Mouse (Mus musculus) brain, embryonic 14.5 days (tissue): Measurements from ENCODE around the gene Skor1.

ENCODE experiments used
- CTCF ChIP-seq: fragments of 200-500 bp; IDR thresholded peaks from 2 replicates; pipeline ENCODE4 v1.5.1; 2012; ENCODE audit warnings: inconsistent platforms, mild to moderate bottlenecking, moderate library complexity, borderline replicate concordance; ENCODE audit not compliant: insufficient read depth, insufficient read length; ENCODE audit errors: extremely low read depth
- POLR2A ChIP-seq: fragments of 200-500 bp; IDR thresholded peaks from 2 replicates; pipeline ENCODE4 v1.6.1; 2012; ENCODE audit warnings: mild to moderate bottlenecking, inconsistent platforms, borderline replicate concordance; ENCODE audit not compliant: poor library complexity, insufficient read depth, insufficient read length, severe bottlenecking; ENCODE audit errors: extremely low read depth

DNA sequence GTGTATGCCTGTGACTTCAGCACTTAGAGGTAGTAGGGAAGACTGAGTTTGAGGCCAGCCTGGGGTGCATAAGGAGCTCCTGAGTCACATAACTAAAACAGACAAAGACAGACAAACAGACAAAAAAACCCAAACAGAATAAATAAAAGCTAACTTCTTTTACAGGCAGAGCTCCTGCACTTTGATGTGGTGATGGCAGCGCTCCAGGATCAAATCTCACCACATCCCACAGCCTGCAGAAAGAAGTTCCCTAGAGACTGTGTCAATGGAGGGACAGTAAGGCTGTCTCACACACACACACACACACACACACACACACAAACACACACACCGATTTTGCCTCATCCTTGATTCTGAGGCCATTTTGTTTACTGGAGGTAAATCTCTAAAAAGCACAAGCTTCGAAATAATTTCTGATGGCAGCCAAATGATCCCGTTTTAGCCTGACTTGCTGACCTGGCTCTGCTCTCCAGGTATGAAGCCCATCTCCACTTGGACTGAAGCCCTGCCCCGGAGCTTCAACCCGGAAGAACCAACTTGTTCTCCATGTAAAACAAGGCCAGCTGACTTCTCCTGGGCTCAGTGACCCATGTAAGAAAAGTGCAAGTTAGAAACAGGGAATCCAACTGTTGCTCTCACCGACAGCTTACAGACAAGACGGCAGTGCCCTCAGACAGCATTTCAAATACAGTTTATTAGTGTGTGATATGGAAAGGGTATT, 25.4 kb upstream of the Skor1 start:
- no peak for TF ChIP-seq CTCF
- no peak for TF ChIP-seq POLR2A
